Mouse (Mus musculus): ENCODE measurements at regions not wholly inside any gene's neighbourhood (a gene's known extent, or its start where the extent isn't known, plus 50 kb on each side); places are given as distances from the start of the nearest gene placed in this dataset.

- Histone ChIP-seq H3K4me3 (replicated peaks) (no peak overlapping the region), H3K9me3 (ENCODE audit: control insufficient read depth, low read length) (peaks cover 6% of the 10 kb centered on the region), H3K36me3 (ENCODE audit: control insufficient read depth) (no peaks in the 10 kb centered on the region), H3K27me3 (ENCODE audit: control insufficient read depth) (no peaks in the 10 kb centered on the region; the same call in 1 of the 2 replicates), H3K4me1 (ENCODE audit: control insufficient read depth) (no peaks in the 10 kb centered on the region)
- no peak for TF ChIP-seq TAL1 (IDR thresholded peaks at IDR 0.05; ENCODE audit: low read length)
- no peak for TF ChIP-seq GATA1 (IDR thresholded peaks at IDR 0.05; ENCODE audit: low read length)
These were observed 82.1 kb upstream of the Unc5b start for GRCm38 (mm10) chr10:60913456-60913900.

GRCm38 (mm10) chr10:60904351-60904750, 73.0 kb upstream of the Unc5b start:
- Histone ChIP-seq H3K36me3 (ENCODE audit: control insufficient read depth) (no peaks in the 10 kb centered on the region), H3K9me3 (ENCODE audit: control insufficient read depth, low read length) (0 out of 2 replicates have a peak, but pooled peaks cover 2% of the 10 kb centered on the region), H3K4me3 (replicated peaks) (no peak overlapping the region), H3K27me3 (ENCODE audit: control insufficient read depth) (no peaks in the 10 kb centered on the region), H3K4me1 (ENCODE audit: control insufficient read depth) (no peaks in the 10 kb centered on the region)
- TF ChIP-seq TAL1 (IDR thresholded peaks at IDR 0.05; ENCODE audit: low read length) (no peak), GATA1 (IDR thresholded peaks at IDR 0.05; ENCODE audit: low read length) (no peak)

- Histone ChIP-seq H3K4me1 (ENCODE audit: control insufficient read depth) (no peaks in the 10 kb centered on the region), H3K27me3 (ENCODE audit: control insufficient read depth) (no peaks in the 10 kb centered on the region), H3K4me3 (replicated peaks) (no peak overlapping the region), H3K36me3 (ENCODE audit: control insufficient read depth) (no peaks in the 10 kb centered on the region), H3K9me3 (ENCODE audit: control insufficient read depth, low read length) (no peaks in the 10 kb centered on the region)
- no peak for TF ChIP-seq GATA1 (IDR thresholded peaks at IDR 0.05; ENCODE audit: low read length)
- TF ChIP-seq TAL1 (IDR thresholded peaks at IDR 0.05; ENCODE audit: low read length), result no peak
These were observed 69.6 kb upstream of the Unc5b start for GRCm38 (mm10) chr10:60900992-60901391.

DNA sequence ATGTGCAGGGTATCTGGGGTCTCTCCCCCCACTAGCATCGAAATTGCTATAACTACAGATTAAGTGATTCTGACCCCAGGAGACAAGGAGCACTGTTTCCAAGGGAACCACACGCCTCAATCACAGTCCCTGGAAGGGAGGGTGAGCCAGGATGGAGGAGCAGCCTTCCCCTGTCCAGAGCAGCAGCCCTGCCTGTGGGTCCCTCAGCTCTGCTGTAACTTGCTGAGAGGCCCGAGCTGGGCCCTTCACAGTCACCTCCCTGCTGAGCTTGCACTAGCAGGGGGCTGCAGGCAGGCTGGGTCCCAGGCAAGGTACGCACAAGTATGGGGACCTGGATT, 62.4 kb upstream of the Unc5b start:
- H3K9me3 ChIP-seq (ENCODE audit: control insufficient read depth, low read length), result no peaks in the 10 kb centered on the region
- H3K36me3 ChIP-seq (ENCODE audit: control insufficient read depth), result no peaks in the 10 kb centered on the region
- H3K4me3 ChIP-seq (replicated peaks), result no peak overlapping the region
- no peaks in the 10 kb centered on the region for H3K4me1 ChIP-seq (ENCODE audit: control insufficient read depth)
- TF ChIP-seq TAL1 (IDR thresholded peaks at IDR 0.05; ENCODE audit: low read length), result no peak
- TF ChIP-seq GATA1 (IDR thresholded peaks at IDR 0.05; ENCODE audit: low read length), result no peak
- H3K27me3 ChIP-seq (ENCODE audit: control insufficient read depth), result no peaks in the 10 kb centered on the region

DNA sequence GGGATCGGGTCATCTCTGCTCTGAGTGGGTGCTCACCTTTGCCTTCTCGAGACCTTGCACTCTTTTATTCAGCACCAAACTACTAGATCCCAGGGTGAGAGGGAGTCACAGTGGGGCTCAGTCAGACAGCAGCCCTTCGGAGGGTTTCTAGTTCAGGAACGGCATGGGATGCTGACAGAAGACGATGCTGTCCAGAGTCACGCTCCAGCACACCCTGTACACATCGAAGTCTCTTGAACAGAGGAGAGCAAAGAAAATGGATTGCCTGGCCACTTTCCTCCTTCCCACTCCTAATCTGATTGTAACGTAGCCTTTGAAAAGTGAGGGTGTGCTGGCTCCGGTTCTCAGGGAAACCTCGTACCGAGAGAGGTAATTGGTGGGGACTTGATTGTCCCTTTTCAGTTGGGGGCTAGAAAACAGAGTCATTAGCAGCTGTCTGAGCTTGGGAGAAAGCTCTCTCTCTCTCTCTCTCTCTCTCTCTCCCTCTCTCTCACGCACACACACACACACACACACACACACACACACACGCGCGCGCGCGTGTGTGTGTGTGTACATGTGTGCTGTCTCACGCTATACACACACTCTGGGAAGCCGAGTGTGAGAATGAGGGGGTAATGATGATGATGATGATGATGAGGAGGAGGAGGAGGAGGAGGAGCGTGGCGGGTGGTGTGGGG, 61.9 kb upstream of the Unc5b start:
- H3K9me3 ChIP-seq (ENCODE audit: control insufficient read depth, low read length), result no peaks in the 10 kb centered on the region
- no peaks in the 10 kb centered on the region for H3K36me3 ChIP-seq (ENCODE audit: control insufficient read depth)
- H3K4me1 ChIP-seq (ENCODE audit: control insufficient read depth), result no peaks in the 10 kb centered on the region
- no peak overlapping the region for H3K4me3 ChIP-seq (replicated peaks)
- TF ChIP-seq GATA1 (IDR thresholded peaks at IDR 0.05; ENCODE audit: low read length) (no peak), TAL1 (IDR thresholded peaks at IDR 0.05; ENCODE audit: low read length) (no peak)
- no peaks in the 10 kb centered on the region for H3K27me3 ChIP-seq (ENCODE audit: control insufficient read depth)

- Histone ChIP-seq H3K36me3 (ENCODE audit: control insufficient read depth) (no peaks in the 10 kb centered on the region), H3K9me3 (ENCODE audit: control insufficient read depth, low read length) (no peaks in the 10 kb centered on the region), H3K4me3 (replicated peaks) (no peak overlapping the region), H3K27me3 (ENCODE audit: control insufficient read depth) (no peaks in the 10 kb centered on the region), H3K4me1 (ENCODE audit: control insufficient read depth) (no peaks in the 10 kb centered on the region)
- TF ChIP-seq GATA1 (IDR thresholded peaks at IDR 0.05; ENCODE audit: low read length), result no peak
These were observed 61.3 kb upstream of the Unc5b start for GRCm38 (mm10) chr10:60892730-60893129.

- Histone ChIP-seq H3K36me3 (ENCODE audit: control insufficient read depth) (no peaks in the 10 kb centered on the region), H3K27me3 (ENCODE audit: control insufficient read depth) (no peaks in the 10 kb centered on the region), H3K4me3 (replicated peaks) (no peak overlapping the region), H3K4me1 (ENCODE audit: control insufficient read depth) (no peaks in the 10 kb centered on the region), H3K9me3 (ENCODE audit: control insufficient read depth, low read length) (no peaks in the 10 kb centered on the region)
- TF ChIP-seq TAL1 (IDR thresholded peaks at IDR 0.05; ENCODE audit: low read length) (no peak), GATA1 (IDR thresholded peaks at IDR 0.05; ENCODE audit: low read length) (no peak)
These were observed 60.2 kb upstream of the Unc5b start for GRCm38 (mm10) chr10:60891476-60892170.

DNA sequence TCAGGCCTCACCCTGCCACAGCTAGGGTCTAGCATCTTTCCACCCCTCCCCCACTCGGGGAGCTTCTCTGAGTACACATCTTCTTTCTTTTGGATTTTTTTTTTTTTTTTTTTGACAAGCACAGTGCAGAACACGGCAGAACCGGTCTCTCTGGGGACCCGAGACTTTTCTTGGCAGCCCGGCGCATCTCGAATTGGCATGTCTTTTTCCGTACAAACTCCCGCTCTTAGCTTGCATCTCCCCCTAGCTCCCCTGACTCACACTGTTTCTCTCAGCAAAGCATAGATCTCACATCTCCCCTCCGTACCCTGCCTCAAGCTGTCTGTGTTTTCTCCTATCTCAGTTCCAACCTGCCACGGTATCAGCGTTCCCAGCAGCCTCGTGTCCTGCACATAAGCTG, 58.4 kb upstream of the Unc5b start:
- Histone ChIP-seq H3K36me3 (ENCODE audit: control insufficient read depth) (no peaks in the 10 kb centered on the region), H3K27me3 (ENCODE audit: control insufficient read depth) (no peaks in the 10 kb centered on the region), H3K9me3 (ENCODE audit: control insufficient read depth, low read length) (peaks cover 2% of the 10 kb centered on the region; the same call in 1 of the 2 replicates), H3K4me3 (replicated peaks) (no peak overlapping the region), H3K4me1 (ENCODE audit: control insufficient read depth) (no peaks in the 10 kb centered on the region)
- TF ChIP-seq TAL1 (IDR thresholded peaks at IDR 0.05; ENCODE audit: low read length) (no peak), GATA1 (IDR thresholded peaks at IDR 0.05; ENCODE audit: low read length) (no peak)

- H3K27me3 ChIP-seq (ENCODE audit: control insufficient read depth), result no peaks in the 10 kb centered on the region
- TF ChIP-seq GATA1 (IDR thresholded peaks at IDR 0.05; ENCODE audit: low read length) (no peak), TAL1 (IDR thresholded peaks at IDR 0.05; ENCODE audit: low read length) (no peak)
These were observed 57.2 kb upstream of the Unc5b start for GRCm38 (mm10) chr10:60888541-60888940.

More at GRCm38 (mm10) chr10:60888541-60888940, 57.2 kb upstream of the Unc5b start:
- H3K4me3 ChIP-seq (replicated peaks), result no peak overlapping the region
- H3K36me3 ChIP-seq (ENCODE audit: control insufficient read depth), result no peaks in the 10 kb centered on the region
- peaks cover 8% of the 10 kb centered on the region; the same call in 1 of the 2 replicates for H3K9me3 ChIP-seq (ENCODE audit: control insufficient read depth, low read length)
- H3K4me1 ChIP-seq (ENCODE audit: control insufficient read depth), result no peaks in the 10 kb centered on the region

Measured in erythroblast, embryonic 14.5 days (primary cell).